Comparison of ENCODE assay signal across 29 mouse cellular contexts in the genomic region with DNA sequence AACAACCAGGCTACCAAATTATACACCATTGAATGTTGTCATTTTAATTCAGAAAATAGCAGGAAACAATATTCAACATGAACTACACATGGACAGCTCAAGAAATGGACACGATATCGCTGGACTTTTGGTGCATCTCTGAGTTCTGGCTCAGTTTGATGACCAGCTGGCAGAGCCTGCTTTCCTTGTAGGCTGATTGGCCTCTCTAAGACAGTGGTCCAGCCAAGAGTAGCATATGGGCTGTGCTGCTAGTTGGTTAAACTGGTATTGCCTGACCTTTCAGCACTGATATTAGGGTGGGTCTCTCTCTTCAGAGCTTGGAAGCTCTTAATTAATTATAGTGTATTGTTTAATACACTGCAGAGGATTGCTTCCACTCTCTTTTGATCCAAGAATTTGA.
A peak's percentile ranks its signal among the peaks of the same experiment; 100 is the strongest.
DNase-seq lines count a peak whose midpoint lies in the region; ATAC-seq lines count a peak whose summit lies in the region.
"Had no signal": no experiment of that assay in that cellular context is flagged by ENCODE, and none has a peak within 500 bp of the region (broad histone marks: within the 10 kb centered on the region; RNA-seq: fewer than 3 reads in every experiment).

No protein-coding gene starts in this region.

- H3K4me1 ChIP-seq in hindbrain, embryonic 16.5 days (ENCODE audit: control insufficient read depth, insufficient read depth, low read depth, low read length) = no peaks in the 10 kb centered on the region
- H3K4me1 ChIP-seq in hindbrain, embryonic 14.5 days (replicated peaks; ENCODE audit: control insufficient read depth, insufficient read depth, low read length) = no peaks in the 10 kb centered on the region
- H3K4me1 ChIP-seq: embryonic facial prominence, embryonic 10.5 days; embryonic facial prominence, embryonic 15.5 days; forebrain, embryonic 12.5 days; kidney, embryonic 15.5 days; limb, embryonic 10.5 days; limb, embryonic 15.5 days; liver, embryonic 13.5 days; megakaryocyte, embryonic 14.5 days; midbrain, embryonic 12.5 days had no signal

- no peak overlapping the region for H3K9ac ChIP-seq in hindbrain, embryonic 16.5 days (ENCODE audit: low read depth, low read length)
- H3K9ac ChIP-seq in hindbrain, embryonic 14.5 days = no peak overlapping the region
- H3K9ac ChIP-seq: embryonic facial prominence, embryonic 15.5 days; forebrain, embryonic 12.5 days; kidney, embryonic 15.5 days; limb, embryonic 15.5 days; liver, embryonic 13.5 days; midbrain, embryonic 12.5 days had no signal

- H3K4me2 ChIP-seq in hindbrain, embryonic 16.5 days (ENCODE audit: low read length) = no peak overlapping the region
- no peak overlapping the region for H3K4me2 ChIP-seq in hindbrain, embryonic 14.5 days (replicated peaks)
- H3K4me2 ChIP-seq: embryonic facial prominence, embryonic 15.5 days; forebrain, embryonic 12.5 days; kidney, embryonic 15.5 days; limb, embryonic 15.5 days; liver, embryonic 13.5 days; midbrain, embryonic 12.5 days had no signal

- H3K4me3 ChIP-seq in hindbrain, embryonic 16.5 days (ENCODE audit: low read length) = no peak overlapping the region
- H3K4me3 ChIP-seq in hindbrain, embryonic 14.5 days (replicated peaks; ENCODE audit: low read length) = no peak overlapping the region
- H3K4me3 ChIP-seq: embryonic facial prominence, embryonic 10.5 days; embryonic facial prominence, embryonic 15.5 days; forebrain, embryonic 12.5 days; kidney, embryonic 15.5 days; layer of hippocampus, adult 2 months; limb, embryonic 10.5 days; limb, embryonic 15.5 days; liver, embryonic 13.5 days; megakaryocyte, embryonic 14.5 days; midbrain, embryonic 12.5 days had no signal

- ATAC-seq in hindbrain, embryonic 16.5 days = peak; percentile 56; the same call in 1 of the 2 replicates
- ATAC-seq in hindbrain, embryonic 14.5 days (ENCODE audit: low FRiP score) = no peak
- ATAC-seq: inflammation-experienced regulatory T-cells, adult 6 months; lung, postnatal 0 days had no signal

- 83% methylated on average over 2 of the region's 2 CpGs for WGBS in hindbrain, embryonic 16.5 days
- WGBS in hindbrain, embryonic 14.5 days = 96% methylated on average over 2 of the region's 2 CpGs

- H3K27me3 ChIP-seq in hindbrain, embryonic 16.5 days (replicated peaks; ENCODE audit: control insufficient read depth, insufficient read depth, low read length) = no peaks in the 10 kb centered on the region
- no peaks in the 10 kb centered on the region for H3K27me3 ChIP-seq in hindbrain, embryonic 14.5 days (ENCODE audit: control insufficient read depth, insufficient read depth, low read length)
- H3K27me3 ChIP-seq: embryonic facial prominence, embryonic 15.5 days; forebrain, embryonic 12.5 days; kidney, embryonic 15.5 days; limb, embryonic 15.5 days; liver, embryonic 13.5 days; megakaryocyte, embryonic 14.5 days; midbrain, embryonic 12.5 days had no signal

- no peak overlapping the region for H3K27ac ChIP-seq in hindbrain, embryonic 16.5 days (ENCODE audit: low read depth, low read length)
- H3K27ac ChIP-seq in hindbrain, embryonic 14.5 days = no peak overlapping the region
- H3K27ac ChIP-seq: embryonic facial prominence, embryonic 10.5 days; embryonic facial prominence, embryonic 15.5 days; forebrain, embryonic 12.5 days; kidney, embryonic 15.5 days; layer of hippocampus, adult 2 months; limb, embryonic 10.5 days; limb, embryonic 15.5 days; liver, embryonic 13.5 days; midbrain, embryonic 12.5 days had no signal

- no peak for DNase-seq in hindbrain, embryonic 14.5 days (ENCODE audit: low spot score)
- DNase-seq in cerebellum, adult 11 months = peak; percentile 11
- peak; percentile 41 for DNase-seq in cerebellum, adult 9-10 months
- peak; percentile 60 to 66 for DNase-seq in cerebellum, postnatal 36 days
- no peak for DNase-seq in adrenal gland, postnatal 25 days
- no peak for DNase-seq in heart, postnatal 14 days
- DNase-seq: adrenal gland, adult 8-10 months; gastrocnemius, postnatal 10 days; kidney, adult 11 months; kidney, postnatal 36 days; liver, embryonic 13.5 days; lung, adult 18-20 months; lung, postnatal 4 days; retina, postnatal 1 day; right cerebral cortex, postnatal 14 days; thymus, postnatal 14 days had no signal

- H3K36me3 ChIP-seq in hindbrain, embryonic 16.5 days (ENCODE audit: control insufficient read depth, insufficient read depth, low read length) = no peaks in the 10 kb centered on the region
- H3K36me3 ChIP-seq in hindbrain, embryonic 14.5 days (replicated peaks; ENCODE audit: control insufficient read depth, insufficient read depth) = no peaks in the 10 kb centered on the region
- H3K36me3 ChIP-seq: embryonic facial prominence, embryonic 10.5 days; embryonic facial prominence, embryonic 15.5 days; forebrain, embryonic 12.5 days; G1E; kidney, embryonic 15.5 days; limb, embryonic 10.5 days; limb, embryonic 15.5 days; liver, embryonic 13.5 days; midbrain, embryonic 12.5 days had no signal

- no peaks in the 10 kb centered on the region for H3K9me3 ChIP-seq in hindbrain, embryonic 16.5 days (ENCODE audit: control insufficient read depth, low read length)
- no peaks in the 10 kb centered on the region for H3K9me3 ChIP-seq in hindbrain, embryonic 14.5 days (ENCODE audit: control insufficient read depth, low read length)
- H3K9me3 ChIP-seq: embryonic facial prominence, embryonic 10.5 days; embryonic facial prominence, embryonic 15.5 days; forebrain, embryonic 12.5 days; kidney, embryonic 15.5 days; limb, embryonic 10.5 days; limb, embryonic 15.5 days; liver, embryonic 13.5 days; megakaryocyte, embryonic 14.5 days; midbrain, embryonic 12.5 days had no signal

- intact Hi-C loops in heart, postnatal 14 days (cut with DNase I) = no loop called here

Comparison
In these comparisons a context has a peak if more than half of its experiments do, and no peak if none do; other contexts are left out.
1. DNase-seq: peak in cerebellum, adult 11 months (single experiment), cerebellum, adult 9-10 months (single experiment) and cerebellum, postnatal 36 days (2 of 2); none in hindbrain, embryonic 14.5 days (single experiment), adrenal gland, postnatal 25 days (single experiment) and heart, postnatal 14 days (0 of 2).